Mouse (Mus musculus) liver, embryonic 11.5 days (tissue): ENCODE data around the gene 4930518I15Rik. TPM values are rescaled to one million over a fixed set of nuclear protein-coding genes. Genes with fewer than 3 reads are reported as not detected.

Source experiments
- ATAC-seq: fragments of 200-750 bp; cut with Nextera tagmentation; replicated peaks from 2 replicates; pipeline ENCODE4 v1.8.0; 2017; ENCODE audit warnings: moderate number of reproducible peaks, mild to moderate bottlenecking, moderate TSS enrichment, moderate library complexity; ENCODE audit not compliant: low FRiP score
- DNase-seq: peaks from one replicate; pipeline ENCODE4 v3.0.0-alpha.2; 2017; ENCODE audit warnings: low spot score
- H3K27ac ChIP-seq: fragments of 300-500 bp; sonication (generic); 2 replicates; pipeline ENCODE4 v1.5.1; 2014; ENCODE audit warnings: mild to moderate bottlenecking, low read depth, low read length, control low read depth
- H3K27me3 ChIP-seq: fragments of 300-500 bp; sonication (generic); replicated peaks from 2 replicates; pipeline ENCODE4 v1.6.1; 2014; ENCODE audit warnings: low read length, mixed read lengths; ENCODE audit not compliant: control insufficient read depth, insufficient read depth
- H3K36me3 ChIP-seq: fragments of 300-500 bp; sonication (generic); 2 replicates; pipeline ENCODE4 v1.6.1; 2014; ENCODE audit warnings: mild to moderate bottlenecking, low read length, moderate library complexity, mixed read lengths; ENCODE audit not compliant: control insufficient read depth, insufficient read depth
- H3K4me1 ChIP-seq: fragments of 300-500 bp; sonication (generic); replicated peaks from 2 replicates; pipeline ENCODE4 v1.6.1; 2014; ENCODE audit warnings: low read length, mixed read lengths; ENCODE audit not compliant: control insufficient read depth, insufficient read depth
- H3K4me2 ChIP-seq: fragments of 300-500 bp; sonication (generic); 2 replicates; pipeline ENCODE4 v1.6.1; 2014; ENCODE audit warnings: mild to moderate bottlenecking, control low read depth, moderate library complexity
- H3K4me3 ChIP-seq: fragments of 300-500 bp; sonication (generic); 2 replicates; pipeline ENCODE4 v1.5.1; 2014; ENCODE audit warnings: low read depth, low read length, control low read depth
- H3K9ac ChIP-seq: fragments of 300-500 bp; sonication (generic); 2 replicates; pipeline ENCODE4 v1.6.1; 2014; ENCODE audit warnings: low read depth, low read length, control low read depth
- H3K9me3 ChIP-seq: fragments of 300-500 bp; sonication (generic); 2 replicates; pipeline ENCODE4 v1.6.1; 2016; ENCODE audit warnings: low read length, inconsistent platforms, mixed read lengths; ENCODE audit not compliant: control insufficient read depth
- WGBS: fragments of 180-500 bp; shearing (Covaris S2); extraction: QIAGEN DNeasy Blood & Tissue Kit; methylation state at CpG from one replicate; pipeline ENCODE4 v1.1.7; 2014; 5-methylcytosine and 5-hydroxymethylcytosine counted together
- polyA plus RNA-seq: library from polyadenylated mRNA; unstranded; fragments of >200 nt; fragmentation: Nextera tagmentation; extraction: Ambion mirVana; gene quantifications from 2 replicates; pipeline ENCODE4 v1.2.1, GENCODE M21; 2014

The 4930518I15Rik gene
- polyA plus RNA-seq, 1 experiment from 2014 or later, result 5.1 TPM

GRCm38 (mm10) chr2:156897034-156897433 lies 39.3 kb upstream of the 4930518I15Rik start:
- Histone ChIP-seq H3K36me3 (no peaks in the 10 kb centered on the region), H3K9ac (no peak overlapping the region), H3K27me3 (no peaks in the 10 kb centered on the region), H3K4me3 (no peak overlapping the region), H3K4me1 (peaks cover 29% of the 10 kb centered on the region), H3K4me2 (no peak overlapping the region), H3K27ac (no peak overlapping the region), H3K9me3 (no peaks in the 10 kb centered on the region)
- ATAC-seq (no peak), DNase-seq (no peak)
- WGBS, result 72% methylated on average over 9 of the region's 9 CpGs

- no peaks in the 10 kb centered on the region for H3K9me3 ChIP-seq
- DNase-seq, result no peak
- WGBS, result 71% methylated on average over 9 of the region's 9 CpGs
- no peak overlapping the region for H3K4me2 ChIP-seq
- peaks cover 29% of the 10 kb centered on the region for H3K4me1 ChIP-seq
- H3K27ac ChIP-seq, result no peak overlapping the region
- H3K9ac ChIP-seq, result no peak overlapping the region
- no peaks in the 10 kb centered on the region for H3K27me3 ChIP-seq
- H3K4me3 ChIP-seq, result no peak overlapping the region
- H3K36me3 ChIP-seq, result no peaks in the 10 kb centered on the region
- no peak for ATAC-seq
Measured at GRCm38 (mm10) chr2:156896384-156896914, 38.7 kb upstream of the 4930518I15Rik start.

GRCm38 (mm10) chr2:156894496-156895265 lies 36.9 kb upstream of the 4930518I15Rik start:
- no peaks in the 10 kb centered on the region for H3K9me3 ChIP-seq
- peaks cover 29% of the 10 kb centered on the region for H3K4me1 ChIP-seq
- no peaks in the 10 kb centered on the region for H3K36me3 ChIP-seq
- H3K4me3 ChIP-seq, result no peak overlapping the region
- 66% methylated on average over 15 of the region's 15 CpGs for WGBS
- DNase-seq, result no peak
- no peak overlapping the region for H3K4me2 ChIP-seq
- H3K9ac ChIP-seq, result no peak overlapping the region
- H3K27ac ChIP-seq, result no peak overlapping the region
- no peaks in the 10 kb centered on the region for H3K27me3 ChIP-seq
- ATAC-seq, result no peak

GRCm38 (mm10) chr2:156892821-156893220 lies 35.1 kb upstream of the 4930518I15Rik start:
- peaks cover 16% of the 10 kb centered on the region for H3K4me1 ChIP-seq
- H3K27me3 ChIP-seq, result no peaks in the 10 kb centered on the region
- no peaks in the 10 kb centered on the region for H3K36me3 ChIP-seq
- no peak overlapping the region for H3K4me2 ChIP-seq
- no peak overlapping the region for H3K4me3 ChIP-seq
- no peak for ATAC-seq
- H3K27ac ChIP-seq, result no peak overlapping the region
- H3K9ac ChIP-seq, result no peak overlapping the region
- no peaks in the 10 kb centered on the region for H3K9me3 ChIP-seq
- no peak for DNase-seq
- WGBS, result 80% methylated on average over 6 of the region's 6 CpGs

GRCm38 (mm10) chr2:156892240-156892639 lies 34.5 kb upstream of the 4930518I15Rik start:
- no peak for DNase-seq
- H3K4me2 ChIP-seq, result no peak overlapping the region
- no peak overlapping the region for H3K27ac ChIP-seq
- H3K4me3 ChIP-seq, result no peak overlapping the region
- H3K9ac ChIP-seq, result no peak overlapping the region
- H3K9me3 ChIP-seq, result no peaks in the 10 kb centered on the region
- WGBS, result 54% methylated on average over 3 of the region's 3 CpGs
- peaks cover 14% of the 10 kb centered on the region for H3K4me1 ChIP-seq
- H3K36me3 ChIP-seq, result no peaks in the 10 kb centered on the region
- no peaks in the 10 kb centered on the region for H3K27me3 ChIP-seq
- no peak for ATAC-seq

GRCm38 (mm10) chr2:156888490-156888889 lies 30.7 kb upstream of the 4930518I15Rik start:
- H3K36me3 ChIP-seq, result no peaks in the 10 kb centered on the region
- H3K9me3 ChIP-seq, result no peaks in the 10 kb centered on the region
- DNase-seq, result no peak
- 66% methylated on average over 3 of the region's 3 CpGs for WGBS
- no peak overlapping the region for H3K4me3 ChIP-seq
- H3K4me1 ChIP-seq, result peaks cover 22% of the 10 kb centered on the region
- H3K27me3 ChIP-seq, result no peaks in the 10 kb centered on the region
- H3K9ac ChIP-seq, result no peak overlapping the region
- H3K4me2 ChIP-seq, result no peak overlapping the region
- no peak for ATAC-seq
- H3K27ac ChIP-seq, result no peak overlapping the region

- H3K27me3 ChIP-seq, result no peaks in the 10 kb centered on the region
- DNase-seq (no peak), ATAC-seq (no peak)
- peak within 1 kb of the TSS; percentile 33 for H3K4me2 ChIP-seq
- peaks cover 31% of the 10 kb centered on the region for H3K4me1 ChIP-seq
- WGBS, result 37% methylated on average over 6 of the region's 6 CpGs
- peak within 1 kb of the TSS; percentile 26 for H3K4me3 ChIP-seq
- peak within 1 kb of the TSS; percentile 37; the same call in 1 of the 2 replicates for H3K9ac ChIP-seq
- no peak within 1 kb of the TSS for H3K27ac ChIP-seq
- H3K9me3 ChIP-seq, result no peaks in the 10 kb centered on the region
- no peaks in the 10 kb centered on the region for H3K36me3 ChIP-seq
Measured at GRCm38 (mm10) chr2:156887017-156887416, 29.3 kb upstream of the 4930518I15Rik start, which contains the start of gene Sla2. Gene Sla2, minus strand, starts transcription at chr2:156887192.

GRCm38 (mm10) chr2:156886084-156886631 lies 28.4 kb upstream of the 4930518I15Rik start:
- no peak for DNase-seq
- peak overlapping the region; percentile 26 for H3K4me3 ChIP-seq
- H3K9ac ChIP-seq, result no peak overlapping the region
- H3K36me3 ChIP-seq, result no peaks in the 10 kb centered on the region
- ATAC-seq, result no peak
- no peak overlapping the region for H3K27ac ChIP-seq
- 60% methylated on average over 10 of the region's 10 CpGs for WGBS
- H3K4me2 ChIP-seq, result peak overlapping the region; percentile 33
- H3K9me3 ChIP-seq, result no peaks in the 10 kb centered on the region
- peaks cover 34% of the 10 kb centered on the region for H3K4me1 ChIP-seq
- no peaks in the 10 kb centered on the region for H3K27me3 ChIP-seq
